Mouse (Mus musculus): ENCODE results near the gene Rgs13. TPM values are rescaled to one million over a fixed set of nuclear protein-coding genes. Genes with fewer than 3 reads are reported as not detected.

Rgs13 gene
- total RNA-seq (2014; rRNA removed) (0.62 and 1.5 TPM in 2 replicates), polyA plus RNA-seq (2015; fragmentation: Nextera tagmentation; extraction: Ambion mirVana) (0.98 and 1.3 TPM in 2 replicates)

DNA sequence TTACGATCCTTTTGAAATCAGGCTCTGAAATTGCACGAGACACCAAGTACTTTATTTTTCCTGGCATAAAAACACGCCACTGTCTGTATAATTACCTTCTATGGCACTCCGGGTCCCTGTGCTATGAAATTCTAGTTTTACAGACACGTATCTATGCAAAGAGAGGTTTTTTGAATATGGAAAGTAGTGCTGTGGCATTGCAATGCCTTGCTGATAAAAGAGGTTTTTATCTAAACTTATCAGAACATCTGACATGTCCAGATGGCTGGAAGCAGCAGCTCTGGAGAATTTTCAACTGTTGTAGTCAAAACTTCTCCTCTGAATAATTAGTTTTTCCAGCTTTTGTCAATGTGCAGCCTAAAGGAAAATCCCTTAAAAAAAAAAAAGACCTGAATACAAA, at the start of gene Rgs13:
Gene Rgs13, minus strand, starts transcription at position 207 of the 400 bp plus-strand sequence.
- no peaks in the 10 kb centered on the region for H3K9me3 ChIP-seq (ENCODE audit: low read length)
- no peak for TF ChIP-seq CTCF (IDR thresholded peaks at IDR 0.05; ENCODE audit: low read depth)
- H3K4me3 ChIP-seq (ENCODE audit: low read depth, low read length) = no peak within 1 kb of the TSS
- no peaks in the 10 kb centered on the region for H3K36me3 ChIP-seq (ENCODE audit: insufficient read depth)
- DNase-seq = peak; percentile 42
- peak within 1 kb of the TSS; percentile 27 for H3K4me2 ChIP-seq (ENCODE audit: low read depth)
- 13% methylated on average over 5 of the region's 5 CpGs for WGBS
- ATAC-seq = peak; percentile 36
- H3K27ac ChIP-seq (ENCODE audit: low read depth, low read length) = no peak within 1 kb of the TSS
- H3K27me3 ChIP-seq (ENCODE audit: insufficient read depth, low read length) = no peaks in the 10 kb centered on the region
- H3K4me1 ChIP-seq (ENCODE audit: insufficient read depth) = peaks cover 6% of the 10 kb centered on the region; the same call in 1 of the 2 replicates
- H3K9ac ChIP-seq = no peak within 1 kb of the TSS

- DNase-seq (no peak), ATAC-seq (no peak)
- Histone ChIP-seq H3K4me3 (ENCODE audit: low read depth, low read length) (no peak overlapping the region), H3K36me3 (ENCODE audit: insufficient read depth) (no peaks in the 10 kb centered on the region), H3K4me2 (ENCODE audit: low read depth) (no peak overlapping the region), H3K9me3 (ENCODE audit: low read length) (no peaks in the 10 kb centered on the region), H3K4me1 (ENCODE audit: insufficient read depth) (no peaks in the 10 kb centered on the region), H3K9ac (no peak overlapping the region), H3K27me3 (ENCODE audit: insufficient read depth, low read length) (no peaks in the 10 kb centered on the region), H3K27ac (ENCODE audit: low read depth, low read length) (no peak overlapping the region)
- TF ChIP-seq CTCF (IDR thresholded peaks at IDR 0.05; ENCODE audit: low read depth) = no peak
These were observed 38.1 kb upstream of the Rgs13 start for GRCm38 (mm10) chr1:144215230-144215629.

GRCm38 (mm10) chr1:144210912-144211311, 33.7 kb upstream of the Rgs13 start:
- Histone ChIP-seq H3K4me3 (ENCODE audit: low read depth, low read length) (no peak overlapping the region), H3K27ac (ENCODE audit: low read depth, low read length) (no peak overlapping the region), H3K27me3 (ENCODE audit: insufficient read depth, low read length) (no peaks in the 10 kb centered on the region), H3K4me2 (ENCODE audit: low read depth) (no peak overlapping the region), H3K9ac (no peak overlapping the region), H3K4me1 (ENCODE audit: insufficient read depth) (no peaks in the 10 kb centered on the region), H3K36me3 (ENCODE audit: insufficient read depth) (no peaks in the 10 kb centered on the region), H3K9me3 (ENCODE audit: low read length) (no peaks in the 10 kb centered on the region)
- DNase-seq = no peak
- no peak for ATAC-seq
- TF ChIP-seq CTCF (IDR thresholded peaks at IDR 0.05; ENCODE audit: low read depth) = no peak
- 70% methylated on average over 3 of the region's 3 CpGs for WGBS

- Histone ChIP-seq H3K27me3 (ENCODE audit: insufficient read depth, low read length) (no peaks in the 10 kb centered on the region), H3K27ac (ENCODE audit: low read depth, low read length) (no peak overlapping the region), H3K4me2 (ENCODE audit: low read depth) (no peak overlapping the region), H3K4me1 (ENCODE audit: insufficient read depth) (no peaks in the 10 kb centered on the region), H3K36me3 (ENCODE audit: insufficient read depth) (no peaks in the 10 kb centered on the region), H3K4me3 (ENCODE audit: low read depth, low read length) (no peak overlapping the region), H3K9ac (no peak overlapping the region), H3K9me3 (ENCODE audit: low read length) (no peaks in the 10 kb centered on the region)
- no peak for TF ChIP-seq CTCF (IDR thresholded peaks at IDR 0.05; ENCODE audit: low read depth)
- ATAC-seq (no peak), DNase-seq (no peak)
- 75% methylated on average over 7 of the region's 7 CpGs for WGBS
These were observed 29.3 kb upstream of the Rgs13 start for GRCm38 (mm10) chr1:144206281-144207061.

DNA sequence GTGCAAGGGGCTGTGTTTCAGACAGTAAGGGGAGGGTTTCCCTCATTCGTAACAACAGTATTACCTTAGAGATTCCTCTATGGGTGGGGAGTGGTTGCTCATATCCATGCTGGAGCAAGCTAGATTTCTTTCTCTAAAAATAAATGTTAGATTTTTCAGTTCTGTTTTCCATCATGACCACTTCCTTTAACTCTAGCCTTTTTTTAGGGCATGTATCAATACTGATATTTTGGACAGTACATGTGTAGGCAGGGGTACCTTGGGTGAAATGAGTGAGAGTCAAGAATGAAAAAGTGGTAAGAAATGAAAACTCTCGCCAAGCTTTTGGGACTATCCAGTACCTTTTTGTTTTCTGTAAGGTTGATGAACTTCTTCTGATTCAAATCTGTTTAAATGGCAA, 27.6 kb upstream of the Rgs13 start:
- H3K27me3 ChIP-seq (ENCODE audit: insufficient read depth, low read length) = no peaks in the 10 kb centered on the region
- TF ChIP-seq CTCF (IDR thresholded peaks at IDR 0.05; ENCODE audit: low read depth) = no peak
- no peaks in the 10 kb centered on the region for H3K36me3 ChIP-seq (ENCODE audit: insufficient read depth)
- ATAC-seq (no peak), DNase-seq (no peak)
- WGBS = 88% methylated on average over 2 of the region's 2 CpGs
- no peak overlapping the region for H3K9ac ChIP-seq
- no peak overlapping the region for H3K4me2 ChIP-seq (ENCODE audit: low read depth)
- H3K9me3 ChIP-seq (ENCODE audit: low read length) = no peaks in the 10 kb centered on the region
- no peak overlapping the region for H3K4me3 ChIP-seq (ENCODE audit: low read depth, low read length)
- no peak overlapping the region for H3K27ac ChIP-seq (ENCODE audit: low read depth, low read length)
- H3K4me1 ChIP-seq (ENCODE audit: insufficient read depth) = no peaks in the 10 kb centered on the region

DNA sequence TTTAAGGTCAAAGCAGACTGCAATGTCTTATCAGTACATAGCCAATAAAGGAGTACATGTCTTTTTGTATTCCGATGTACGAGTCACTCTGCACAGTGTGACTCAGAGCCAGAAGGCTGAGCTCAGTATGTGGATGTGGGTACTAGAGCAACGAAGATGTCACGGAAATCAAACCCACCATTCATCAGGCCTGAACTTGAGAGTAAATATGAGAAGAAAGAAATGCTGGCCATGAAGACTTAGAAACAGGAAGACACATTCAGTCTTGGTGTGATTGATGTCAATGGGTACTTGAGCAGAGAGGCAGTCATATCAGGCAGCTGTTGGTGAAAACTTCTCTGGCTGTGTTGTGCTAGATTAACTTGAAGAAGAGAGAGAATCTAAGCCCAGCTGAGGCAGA, 25.8 kb upstream of the Rgs13 start:
- no peak for DNase-seq
- 93% methylated on average over 4 of the region's 4 CpGs for WGBS
- Histone ChIP-seq H3K36me3 (ENCODE audit: insufficient read depth) (no peaks in the 10 kb centered on the region), H3K9me3 (ENCODE audit: low read length) (no peaks in the 10 kb centered on the region), H3K9ac (no peak overlapping the region), H3K4me3 (ENCODE audit: low read depth, low read length) (no peak overlapping the region), H3K4me2 (ENCODE audit: low read depth) (no peak overlapping the region), H3K4me1 (ENCODE audit: insufficient read depth) (no peaks in the 10 kb centered on the region), H3K27ac (ENCODE audit: low read depth, low read length) (no peak overlapping the region), H3K27me3 (ENCODE audit: insufficient read depth, low read length) (no peaks in the 10 kb centered on the region)
- no peak for ATAC-seq
- no peak for TF ChIP-seq CTCF (IDR thresholded peaks at IDR 0.05; ENCODE audit: low read depth)

- Histone ChIP-seq H3K9ac (no peak overlapping the region), H3K4me2 (ENCODE audit: low read depth) (no peak overlapping the region), H3K9me3 (ENCODE audit: low read length) (no peaks in the 10 kb centered on the region), H3K27me3 (ENCODE audit: insufficient read depth, low read length) (no peaks in the 10 kb centered on the region), H3K4me1 (ENCODE audit: insufficient read depth) (no peaks in the 10 kb centered on the region), H3K36me3 (ENCODE audit: insufficient read depth) (no peaks in the 10 kb centered on the region), H3K4me3 (ENCODE audit: low read depth, low read length) (no peak overlapping the region), H3K27ac (ENCODE audit: low read depth, low read length) (no peak overlapping the region)
- WGBS = 85% methylated on average over 2 of the region's 2 CpGs
- ATAC-seq (no peak), DNase-seq (no peak)
- no peak for TF ChIP-seq CTCF (IDR thresholded peaks at IDR 0.05; ENCODE audit: low read depth)
These were observed 23.3 kb upstream of the Rgs13 start for GRCm38 (mm10) chr1:144200496-144200895.
